Mouse (Mus musculus) left cerebral cortex, postnatal 10 days (tissue): ENCODE data around the gene Armc8. TPM values are rescaled to one million over a fixed set of nuclear protein-coding genes. Genes with fewer than 3 reads are reported as not detected.

Experiments used
- DNase-seq, 2 experiments: peaks; one replicate each; pipeline ENCODE4 v3.0.0; 2021 to 2022; ENCODE audit warnings: low spot score in 2 of 2, mixed read lengths in 1 of 2; ENCODE audit errors: extremely low spot score in 1 of 2
- intact Hi-C: fragments of 180-260 bp; cut with DNase I; formaldehyde crosslinking; loops from one replicate; pipeline ENCODE4 v1.15.1; 2025
- total RNA-seq, 2 experiments: library from RNA; stranded (reverse); gene quantifications; 2 replicates each; pipeline ENCODE4 v1.2.3; 2021

Armc8 gene
- total RNA-seq, 2 experiments from 2014 or later = 60.3 to 61.5 TPM

DNA sequence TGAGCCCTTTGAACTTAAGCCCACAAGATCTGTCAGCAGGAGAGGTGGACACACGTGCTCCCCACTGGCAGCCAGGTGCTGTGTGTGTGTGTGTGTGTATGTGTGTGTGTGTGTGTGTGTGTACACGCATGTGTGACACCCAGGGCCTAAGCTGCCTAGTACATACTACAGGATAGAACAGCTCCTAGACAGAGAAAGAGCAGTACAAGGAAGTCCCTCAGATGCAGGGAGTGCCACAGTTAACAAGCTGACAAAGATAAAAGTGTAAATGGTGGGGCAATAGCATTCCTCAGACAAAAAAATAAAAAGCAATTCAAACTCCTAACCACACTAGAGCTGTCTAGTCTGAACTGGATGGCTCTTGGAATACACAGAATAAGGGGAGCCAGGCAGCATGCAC is 16.6 kb downstream of the Armc8 start:
- DNase-seq = no peak
- intact Hi-C loops = no loop called here

DNA sequence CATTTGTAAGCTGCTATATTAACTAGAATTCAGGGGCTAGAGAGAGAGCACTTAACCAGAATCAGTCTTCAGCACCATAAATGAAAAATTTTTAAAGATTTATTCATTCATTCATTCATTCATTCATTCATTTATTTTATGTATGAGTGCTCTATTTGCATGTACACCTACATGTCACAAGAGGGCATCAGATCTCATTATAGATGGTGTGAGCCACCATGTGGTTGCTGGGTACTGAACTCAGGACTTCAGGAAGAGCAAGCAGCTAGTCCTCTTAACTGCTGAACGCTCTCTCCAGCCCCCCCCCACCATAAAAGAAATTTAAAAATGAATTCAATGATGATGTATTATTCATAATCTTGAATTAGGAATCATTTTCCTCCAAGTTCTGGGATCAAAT is 22.4 kb downstream of the Armc8 start:
- DNase-seq = no peak
- intact Hi-C loops = no loop called here

DNA sequence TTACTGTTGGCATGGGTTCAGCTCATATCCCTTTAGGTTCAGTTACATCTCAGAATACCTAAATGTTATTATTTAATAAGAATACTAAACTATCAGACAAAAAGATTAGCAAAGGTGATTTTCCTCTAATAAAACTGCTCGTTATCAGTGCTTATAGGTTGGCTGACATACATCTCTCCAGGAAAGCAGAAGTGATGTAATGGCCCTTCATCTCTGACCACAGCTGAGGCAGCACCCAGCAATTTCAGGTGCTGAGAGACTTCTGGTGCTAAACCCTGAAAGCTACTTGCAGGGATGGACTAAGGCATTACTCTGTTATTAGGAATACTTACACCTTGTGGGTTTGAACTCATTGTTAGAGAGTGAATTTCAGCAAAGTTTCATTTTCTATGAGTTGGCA is 36.8 kb downstream of the Armc8 start:
- intact Hi-C loops = no loop called here

DNA sequence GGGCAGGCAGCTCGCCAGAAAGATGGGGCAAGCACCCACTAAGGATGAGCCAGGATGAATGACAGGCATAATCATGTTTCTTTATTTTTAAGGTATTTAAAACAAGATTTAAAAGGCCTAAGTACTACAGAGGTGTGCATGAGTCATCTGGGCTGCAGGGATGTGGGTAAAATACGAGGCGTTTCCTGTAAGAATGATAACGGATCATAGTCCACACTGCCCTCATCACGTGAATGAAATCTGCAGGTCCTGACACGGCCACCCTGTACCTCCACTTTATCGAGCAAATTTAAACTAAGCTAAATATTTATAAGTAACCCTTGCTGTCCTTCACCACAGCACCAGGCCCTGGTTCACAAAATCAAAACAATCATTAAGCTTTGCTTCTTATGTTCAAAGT is 62.8 kb downstream of the Armc8 start:
- intact Hi-C loops = no loop called here
- DNase-seq = no peak

More for the DNA sequence above, 36.8 kb downstream of the Armc8 start:
- DNase-seq = no peak

DNA sequence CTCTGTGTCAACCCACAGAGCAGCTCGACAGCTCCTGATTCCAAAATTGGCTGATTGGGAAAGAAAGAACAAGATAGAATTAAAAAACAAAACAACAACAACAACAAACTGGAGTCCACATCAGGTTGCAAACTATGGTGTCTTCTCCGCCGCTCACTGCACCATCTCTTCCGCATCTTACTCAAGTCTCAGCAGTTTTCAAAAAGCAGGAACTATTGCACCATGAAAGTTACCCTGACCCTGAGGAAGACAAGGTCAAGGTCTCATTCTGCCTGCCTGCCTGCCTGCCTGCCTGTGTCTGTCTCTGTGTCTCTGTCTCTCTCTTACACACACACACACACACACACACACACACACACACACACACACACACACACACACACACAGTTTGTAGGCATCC is 69.4 kb downstream of the Armc8 start:
- intact Hi-C loops = no loop called here
- no peak for DNase-seq

DNA sequence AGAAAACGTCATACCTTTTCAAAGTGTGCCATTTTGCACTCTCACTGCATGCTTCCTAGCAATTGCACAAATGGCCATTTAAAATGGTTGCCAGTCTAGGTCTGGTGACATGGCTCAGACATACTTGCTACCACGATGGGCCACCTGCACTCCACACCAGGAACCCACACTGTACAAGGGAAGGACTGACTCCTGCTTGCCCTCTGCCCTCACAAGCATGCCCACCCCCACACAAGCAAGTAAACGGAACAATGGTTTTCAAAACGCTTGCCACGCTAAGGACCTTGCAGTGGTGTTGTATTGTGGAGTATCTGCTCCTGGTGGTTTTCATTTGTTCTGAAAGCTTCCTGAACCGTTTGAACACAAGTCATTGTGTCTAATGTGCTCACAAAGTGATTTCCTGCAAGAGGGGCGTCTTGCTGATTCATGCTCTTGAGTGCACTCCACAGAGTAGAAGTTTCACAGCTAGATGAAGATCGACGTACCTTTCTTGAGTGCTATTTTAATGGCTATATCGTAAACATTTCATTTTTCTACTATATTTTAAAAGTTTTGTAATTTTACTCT is 76.0 kb downstream of the Armc8 start:
- intact Hi-C loops = no loop called here
- DNase-seq = no peak

DNA sequence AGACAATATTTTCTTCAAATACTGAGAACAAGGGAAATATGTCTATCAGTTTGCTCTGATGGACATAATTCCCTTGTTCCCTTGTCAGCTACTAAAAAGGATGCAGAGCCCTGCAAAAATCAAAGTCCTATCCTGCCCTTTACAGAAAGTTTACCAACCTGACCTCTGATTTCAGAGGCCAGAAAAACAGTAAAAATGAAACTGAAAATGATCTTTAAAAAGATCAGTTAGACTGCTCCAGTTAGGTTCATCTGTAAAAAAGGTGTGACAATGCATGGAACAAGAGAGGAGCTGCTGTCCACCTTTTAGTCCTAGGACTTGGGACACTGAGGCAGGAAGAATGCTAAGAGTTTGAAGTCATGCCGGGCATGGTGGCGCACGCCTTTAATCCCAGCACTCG is 77.6 kb downstream of the Armc8 start:
- intact Hi-C loops = no loop called here
- no peak for DNase-seq

DNA sequence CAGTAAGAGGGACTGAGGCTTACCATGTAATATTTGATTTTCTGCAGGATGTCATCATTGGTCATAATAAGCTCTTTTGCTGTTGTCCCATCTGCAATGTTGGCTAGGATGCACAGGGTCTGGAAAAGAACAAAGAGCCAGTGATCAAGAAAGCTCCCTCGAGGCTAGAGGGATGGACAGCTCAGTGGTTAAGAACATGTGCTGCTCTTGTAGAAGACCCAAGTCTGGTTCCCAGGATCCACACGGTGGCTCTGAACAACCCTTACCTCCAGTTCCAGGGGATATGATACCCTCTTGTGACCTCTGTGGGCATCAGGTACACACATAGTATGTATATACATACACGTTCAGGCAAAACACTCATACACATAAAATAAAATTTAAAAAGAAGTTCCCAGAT is 80.9 kb downstream of the Armc8 start:
- no peak for DNase-seq
- intact Hi-C loops = loop anchor here (5.0 kb wide), 1 partner anchor 34 kb away; no protein-coding TSS in a partner anchor

DNA sequence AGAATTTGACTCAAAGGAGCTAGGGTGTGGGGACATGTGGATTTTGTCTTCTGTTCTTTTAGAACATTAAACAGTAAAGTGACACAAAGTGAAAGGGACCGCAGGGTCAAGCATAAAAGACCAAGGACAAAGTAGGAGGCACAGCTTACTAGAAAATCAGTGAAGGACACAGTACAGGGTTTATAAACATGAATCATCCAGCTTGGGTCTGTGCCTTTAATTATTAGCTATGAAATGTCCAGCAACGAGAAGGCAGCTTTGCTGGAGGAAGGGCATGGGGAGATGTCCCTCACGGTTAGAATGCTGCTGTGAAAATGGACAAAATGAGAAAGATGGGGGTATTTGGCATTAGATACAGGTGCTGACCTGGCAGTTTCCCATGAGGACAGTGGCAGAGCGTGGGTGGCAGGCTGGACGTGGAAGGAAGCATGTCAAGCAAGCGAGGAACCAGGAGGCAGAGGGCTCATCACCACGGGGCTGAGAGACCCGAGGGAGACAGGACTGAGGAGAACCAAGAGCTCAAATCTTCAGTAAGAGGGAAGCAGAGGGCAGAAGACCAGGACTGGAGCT is 81.5 kb downstream of the Armc8 start:
- no peak for DNase-seq
- intact Hi-C loops = loop anchor here (5.0 kb wide), 1 partner anchor 35 kb away; no protein-coding TSS in a partner anchor

DNA sequence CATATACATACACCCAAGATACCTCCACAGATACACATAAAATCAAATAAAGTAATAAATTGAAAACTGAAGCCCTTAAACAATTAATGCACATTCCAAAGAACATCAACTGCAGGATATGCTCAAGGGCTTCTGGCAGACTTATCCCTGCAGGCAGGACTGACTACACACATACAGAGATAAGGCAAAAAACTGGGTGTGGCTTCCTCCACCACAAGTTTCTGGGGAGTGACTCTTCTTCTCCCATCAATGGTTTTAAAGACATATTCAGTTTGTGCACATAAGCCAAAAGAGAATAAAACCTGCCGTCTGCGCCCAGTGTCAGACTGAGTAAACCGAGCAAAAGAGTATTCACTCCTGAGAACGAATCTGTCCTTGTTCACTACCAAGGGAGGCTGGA is 83.6 kb downstream of the Armc8 start:
- intact Hi-C loops = loop anchor here (5.0 kb wide), 1 partner anchor 37 kb away; no protein-coding TSS in a partner anchor

DNA sequence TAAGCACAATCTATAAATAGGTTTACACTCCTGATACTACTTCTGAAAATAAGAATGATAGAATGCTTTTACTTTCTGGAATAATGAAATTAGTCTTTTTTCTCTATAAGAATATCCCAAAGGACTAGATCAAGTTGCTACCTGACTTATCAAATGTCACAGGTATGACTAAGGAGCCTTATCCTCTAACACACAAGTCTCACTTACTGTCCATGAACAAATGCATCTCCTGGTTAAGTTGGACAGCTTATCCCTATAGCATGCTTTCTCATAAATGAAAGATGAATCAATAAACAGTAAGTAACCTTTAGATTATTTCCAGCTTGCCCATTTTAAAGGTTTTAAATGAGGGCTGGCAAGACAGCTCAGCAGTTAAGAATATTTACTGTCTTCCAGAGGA is 84.1 kb downstream of the Armc8 start:
- DNase-seq = no peak
- intact Hi-C loops = loop anchor here (5.0 kb wide), 1 partner anchor 38 kb away; no protein-coding TSS in a partner anchor

More for the DNA sequence above, 83.6 kb downstream of the Armc8 start:
- DNase-seq = no peak

DNA sequence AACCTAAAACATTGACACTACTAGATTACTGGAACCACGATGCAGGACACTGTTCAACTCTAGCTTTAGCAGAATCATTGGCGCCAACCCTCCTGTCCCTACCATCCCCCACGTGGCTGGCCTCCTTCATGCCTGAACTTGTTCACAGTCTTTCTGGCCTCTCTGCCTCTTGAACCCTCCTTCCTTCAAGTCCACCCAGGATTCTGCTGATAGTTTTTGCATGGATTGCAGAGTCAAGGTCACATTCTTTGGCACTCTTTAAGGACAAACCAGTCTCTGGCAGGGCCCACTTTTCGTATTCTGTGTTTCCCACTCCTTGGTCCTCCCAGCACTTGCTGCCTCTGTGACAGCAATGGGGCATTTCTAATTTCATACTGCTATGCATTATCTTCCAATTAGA is 85.5 kb downstream of the Armc8 start:
- DNase-seq = no peak
- intact Hi-C loops = no loop called here

DNA sequence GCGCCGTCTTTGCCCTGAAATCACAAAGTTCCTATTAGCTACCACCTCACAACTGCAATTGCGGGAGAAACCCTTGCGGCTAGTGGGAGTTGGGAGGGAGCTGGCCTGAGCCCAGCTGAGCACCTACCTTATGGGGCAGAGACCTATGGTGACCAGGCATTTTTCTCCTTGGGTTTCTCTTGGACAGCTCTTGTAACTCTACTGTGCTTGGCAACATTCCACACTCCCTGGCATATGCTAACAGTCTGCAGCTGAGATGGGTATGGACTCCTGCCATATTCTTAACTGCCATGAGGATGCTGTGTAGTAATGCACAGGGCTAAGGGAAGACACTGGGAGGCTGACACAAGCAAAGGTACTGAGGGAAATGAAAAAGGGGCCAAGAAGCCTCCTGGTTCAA is 87.9 kb downstream of the Armc8 start:
- intact Hi-C loops = no loop called here
- DNase-seq = peak in 1 of 2 experiments; percentile 42

DNA sequence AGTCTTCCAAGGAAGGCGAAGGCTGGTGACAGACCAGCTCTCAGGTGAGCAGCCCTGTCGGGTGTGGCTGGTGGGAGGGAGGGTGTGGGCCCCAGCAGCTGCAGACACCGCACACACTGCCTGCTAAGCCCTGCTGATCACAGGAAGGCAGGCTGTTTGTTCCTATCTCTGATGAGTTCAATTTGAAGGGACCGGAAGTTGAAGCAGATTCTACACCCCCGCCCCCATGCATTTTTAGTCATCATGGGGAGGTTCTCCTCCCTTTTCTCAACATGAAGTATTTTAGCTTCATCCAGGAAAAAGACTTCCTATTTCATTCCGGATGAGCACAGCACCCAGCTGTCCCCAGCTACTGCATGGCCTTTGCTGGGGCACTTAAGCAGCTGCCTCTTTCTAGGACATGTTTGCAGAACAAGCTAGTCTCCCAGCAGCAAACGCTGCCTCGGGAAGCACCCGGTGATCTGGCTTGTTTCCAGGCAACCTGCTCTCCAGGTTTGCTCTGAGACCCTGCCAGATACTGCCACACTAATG is 89.5 kb downstream of the Armc8 start:
- peak; percentile 7 to 56 for DNase-seq
- intact Hi-C loops = no loop called here

DNA sequence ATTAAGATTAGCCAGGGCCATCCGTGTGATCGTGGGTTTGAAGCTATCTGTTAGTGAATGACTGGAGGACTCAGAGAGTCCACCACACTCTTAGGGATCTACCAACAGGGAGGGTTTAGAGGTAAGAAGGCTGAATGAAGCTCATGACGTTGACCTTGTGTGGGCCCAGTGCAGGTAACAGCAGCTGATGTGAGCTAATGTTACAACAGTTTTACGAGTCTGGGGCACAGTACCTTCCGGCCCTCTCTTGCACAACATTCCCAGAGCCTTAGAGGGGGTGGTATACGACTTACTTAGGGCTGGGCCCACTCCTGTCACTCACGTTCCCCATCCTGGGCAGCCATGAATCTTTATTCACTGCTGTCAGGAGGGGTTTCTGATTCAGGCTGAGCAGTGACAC is 97.4 kb downstream of the Armc8 start:
- no peak for DNase-seq
- intact Hi-C loops = no loop called here

DNA sequence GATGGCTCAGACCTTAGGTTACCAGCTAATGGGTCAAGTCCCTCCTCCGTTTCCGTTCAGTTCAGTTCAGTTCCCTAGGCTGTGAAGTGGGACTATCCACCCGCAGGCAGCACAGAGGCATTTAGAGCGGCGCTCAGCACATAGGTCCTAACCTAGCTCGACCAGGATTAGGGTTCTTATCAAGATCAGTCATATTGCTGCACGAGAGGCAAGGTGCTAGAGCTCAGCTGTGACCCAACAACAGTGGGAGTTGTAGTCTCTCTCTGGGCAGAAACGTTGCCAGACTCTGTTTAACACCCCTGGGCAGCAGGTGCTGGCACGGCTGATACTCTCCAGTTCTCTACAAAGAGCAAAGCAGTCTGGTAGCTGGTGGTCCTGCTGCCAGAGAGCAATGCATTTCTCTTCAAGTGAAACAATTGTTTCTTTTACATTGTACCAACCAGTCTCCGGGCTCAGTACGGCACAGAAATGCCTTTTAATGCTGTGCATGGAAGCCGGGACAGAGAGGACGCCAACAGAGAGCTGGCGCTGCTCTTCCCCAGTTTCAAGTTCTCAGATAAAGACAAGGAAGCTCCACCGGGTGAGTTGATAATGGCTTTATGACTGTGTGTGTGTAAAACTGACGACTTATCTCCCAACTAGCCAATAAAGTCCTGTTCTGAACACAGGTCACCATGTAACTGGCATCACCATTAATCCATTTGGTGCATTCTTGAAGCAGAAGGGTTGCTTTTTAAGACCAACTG is 98.2 kb downstream of the Armc8 start:
- intact Hi-C loops = no loop called here
- no peak for DNase-seq

DNA sequence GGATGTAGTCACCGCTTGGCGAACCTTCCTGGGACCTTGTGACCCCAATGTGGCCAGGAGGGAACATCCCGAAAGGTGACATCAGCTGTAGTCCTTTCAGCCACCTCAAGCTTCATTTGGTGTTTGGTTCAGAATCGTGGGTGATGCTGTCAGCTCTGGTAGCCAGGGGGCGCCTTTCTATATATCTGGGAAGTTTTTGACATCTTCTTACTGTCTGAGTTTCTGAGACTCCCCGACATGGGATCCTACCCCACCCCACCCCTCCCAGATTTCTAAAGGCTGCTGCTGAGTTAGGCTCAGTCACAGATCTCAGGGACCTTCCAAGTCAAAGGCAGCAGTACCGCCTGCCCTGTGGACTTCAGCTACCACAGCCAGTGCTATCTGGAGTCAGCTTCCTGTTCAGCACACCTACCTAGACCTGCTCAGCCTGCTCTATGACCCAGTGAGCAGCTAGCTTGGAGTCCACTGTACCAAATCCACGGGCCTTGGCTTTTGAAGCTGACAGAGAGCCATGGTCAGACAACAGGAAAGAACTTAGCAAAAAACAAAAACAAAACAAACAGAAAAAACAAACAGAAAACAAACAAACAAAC is 98.9 kb downstream of the Armc8 start:
- intact Hi-C loops = no loop called here

DNA sequence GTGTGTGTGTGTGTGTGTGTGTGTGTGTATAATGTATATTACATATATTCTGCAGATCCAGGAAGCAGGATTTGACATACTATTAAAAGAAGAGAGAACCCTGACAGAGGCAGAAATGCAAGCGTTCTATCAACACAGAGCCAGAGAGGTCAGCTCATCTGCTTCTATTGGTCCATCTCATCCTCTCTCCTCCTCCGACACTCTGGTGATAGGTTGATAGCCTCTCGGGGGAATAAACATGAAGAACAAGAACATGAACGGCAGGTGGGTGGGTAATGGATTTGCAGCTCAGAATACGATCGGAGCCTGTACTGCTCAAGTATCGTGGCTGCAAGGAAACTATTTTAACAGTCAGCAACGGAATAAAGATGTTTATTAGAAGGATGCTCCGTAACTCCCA is 100.1 kb downstream of the Armc8 start:
- DNase-seq = no peak
- intact Hi-C loops = no loop called here

More for the DNA sequence above, 98.9 kb downstream of the Armc8 start:
- DNase-seq = no peak

DNA sequence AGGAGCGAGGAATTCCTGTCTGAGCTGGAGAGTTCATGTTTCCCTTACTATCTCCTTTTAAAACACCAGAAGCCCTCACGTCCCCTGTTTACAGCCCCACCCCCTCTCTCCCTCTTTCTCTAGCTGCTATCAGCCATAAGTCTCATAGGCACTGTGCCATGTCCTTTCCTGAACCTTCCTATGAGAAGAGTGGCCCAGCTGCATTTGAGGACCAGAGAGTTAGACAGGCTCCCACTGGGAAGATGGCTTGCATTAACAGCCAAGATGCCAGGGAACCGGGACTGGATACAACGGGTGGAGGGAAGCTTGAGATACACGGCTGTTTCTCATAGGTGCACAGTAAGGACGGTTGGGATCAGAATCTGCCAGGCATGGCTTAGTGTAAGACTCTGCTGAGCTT is 103.8 kb downstream of the Armc8 start:
- intact Hi-C loops = no loop called here

DNA sequence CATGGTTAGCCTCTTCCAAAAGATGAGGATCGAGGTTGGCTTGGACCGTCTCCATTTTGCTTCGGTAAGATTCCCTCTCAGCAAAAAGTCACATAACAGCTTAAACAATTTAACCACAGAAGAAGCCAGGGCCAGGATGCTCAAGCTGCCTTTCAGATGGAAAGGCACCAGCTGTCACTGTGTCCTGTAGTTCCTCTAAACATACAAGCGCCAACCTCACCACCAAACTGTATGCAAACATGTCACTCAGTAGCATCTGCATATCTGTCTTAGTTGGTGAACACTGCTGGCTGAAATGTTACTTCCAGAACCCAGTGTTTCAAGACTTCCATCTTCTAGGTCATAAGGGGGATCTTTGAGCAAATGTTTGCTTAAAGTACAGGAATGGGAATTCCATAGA is 109.0 kb downstream of the Armc8 start:
- intact Hi-C loops = loop anchor here (10.0 kb wide), 2 partner anchors 475 to 845 kb away; partner anchors contain the start of gene Faim
- DNase-seq = no peak

More for the DNA sequence above, 103.8 kb downstream of the Armc8 start:
- DNase-seq = no peak
